Mouse (Mus musculus) CD4-positive, CD25-positive, alpha-beta regulatory T cell, adult 4 months (primary cell): ENCODE data around the gene Lhx4. TPM values are rescaled to one million over a fixed set of nuclear protein-coding genes. Genes with fewer than 3 reads are reported as not detected.

Source experiments
- ATAC-seq: one replicate; pipeline ENCODE4 v1.8.0; 2017
- polyA plus RNA-seq, 2 experiments: library from polyadenylated mRNA; unstranded; fragments of 100-300 nt; shearing (Covaris generic); gene quantifications; one replicate each; pipeline ENCODE4 v1.2.1; 2017

Lhx4 gene
- polyA plus RNA-seq, 2 experiments from 2014 or later: 0.19 TPM; not detected in 1

DNA sequence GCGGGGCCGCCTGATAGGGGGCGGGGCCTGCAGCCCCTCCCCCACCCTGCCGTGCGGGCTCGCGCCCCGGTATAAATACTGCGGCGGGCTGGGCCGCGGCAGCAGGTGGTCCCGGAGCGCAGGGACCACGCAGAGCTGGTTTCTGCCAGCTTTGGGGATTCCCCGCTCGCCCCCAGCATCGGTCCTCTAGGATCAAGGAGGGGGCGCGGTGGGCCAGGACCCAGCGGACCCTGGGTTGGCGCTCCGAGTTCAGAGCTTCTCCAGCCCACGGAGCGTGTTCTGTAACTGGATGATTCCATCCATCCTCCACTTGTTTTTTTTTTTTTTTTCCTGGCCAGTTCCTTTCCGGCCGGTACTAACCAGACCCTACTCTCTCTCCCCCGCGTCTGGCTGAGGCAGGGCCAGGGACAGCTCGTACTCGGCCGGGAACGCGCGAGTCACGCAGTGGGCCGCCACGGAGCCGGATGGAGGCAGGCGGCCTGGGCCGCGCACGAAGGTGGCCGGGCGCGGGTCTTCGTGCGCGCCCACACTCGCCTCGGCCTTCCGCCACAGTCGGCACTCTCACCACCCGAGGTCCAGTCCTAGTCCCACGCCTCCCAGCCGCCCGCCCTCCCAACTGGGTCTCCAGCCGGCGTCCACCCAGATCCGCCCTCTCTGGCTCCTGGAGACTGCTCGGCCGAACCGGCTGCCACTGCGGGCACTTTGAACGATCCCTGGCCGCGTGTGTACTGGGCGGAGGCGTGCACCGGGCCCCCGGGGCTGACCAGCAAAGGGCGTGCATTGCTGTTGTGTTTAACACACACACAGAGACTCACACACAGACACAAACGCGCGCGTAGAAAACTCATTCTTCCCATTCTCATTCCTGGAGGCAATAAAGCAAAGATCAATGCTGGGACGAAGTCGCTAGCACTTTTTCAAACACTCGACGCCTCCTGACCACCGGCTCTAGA is 8.8 kb downstream of the Lhx4 start:
- peak; percentile 12 for ATAC-seq

DNA sequence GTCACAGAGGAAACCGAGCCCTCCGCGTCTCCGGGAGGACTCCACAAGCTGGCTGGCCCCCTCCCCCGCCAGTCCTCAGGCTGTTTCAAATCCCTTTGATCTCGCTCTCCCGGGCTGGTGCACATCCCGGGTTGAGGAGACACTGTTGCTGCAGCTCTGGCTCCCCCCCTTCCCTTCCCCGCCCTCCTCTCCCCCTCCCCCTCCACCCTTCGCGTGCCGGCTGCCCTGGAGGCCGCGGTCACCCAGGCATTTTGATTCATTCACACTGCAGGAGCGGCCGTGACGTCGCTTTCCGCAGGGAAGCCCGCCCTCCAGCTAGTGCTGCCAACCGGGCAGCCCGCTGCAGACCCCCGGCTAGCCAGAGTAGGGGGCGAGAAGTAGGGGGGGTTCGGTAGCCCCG is 9.5 kb downstream of the Lhx4 start:
- no peak for ATAC-seq

DNA sequence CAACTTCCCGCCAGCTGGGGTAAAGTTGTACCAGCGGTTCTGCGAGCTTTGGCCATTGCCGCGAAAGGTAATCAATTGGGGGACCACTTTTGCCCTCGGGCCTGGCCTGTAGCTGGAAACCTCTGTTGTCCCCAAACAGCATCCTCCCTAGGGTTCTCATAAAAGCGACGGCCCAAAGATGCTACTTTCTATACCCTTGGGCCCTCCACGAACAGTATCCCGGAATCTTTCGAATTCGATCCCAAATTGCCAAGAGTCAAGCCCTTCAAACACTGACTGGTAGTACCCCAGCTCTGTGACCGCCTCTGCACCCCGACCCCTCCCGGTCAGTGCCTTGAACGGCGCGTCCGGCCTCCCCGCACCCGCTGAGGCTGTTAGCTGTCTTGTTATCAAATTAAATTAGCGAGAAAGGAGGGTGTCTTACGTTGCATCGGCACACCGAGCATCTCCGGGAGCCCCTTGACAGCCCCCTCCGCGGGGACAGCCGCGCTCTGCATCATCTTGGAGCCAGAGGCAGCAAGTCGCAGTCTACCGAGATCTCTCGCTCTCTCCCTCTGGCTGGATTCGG is 10.0 kb downstream of the Lhx4 start:
- peak; percentile 22 for ATAC-seq

DNA sequence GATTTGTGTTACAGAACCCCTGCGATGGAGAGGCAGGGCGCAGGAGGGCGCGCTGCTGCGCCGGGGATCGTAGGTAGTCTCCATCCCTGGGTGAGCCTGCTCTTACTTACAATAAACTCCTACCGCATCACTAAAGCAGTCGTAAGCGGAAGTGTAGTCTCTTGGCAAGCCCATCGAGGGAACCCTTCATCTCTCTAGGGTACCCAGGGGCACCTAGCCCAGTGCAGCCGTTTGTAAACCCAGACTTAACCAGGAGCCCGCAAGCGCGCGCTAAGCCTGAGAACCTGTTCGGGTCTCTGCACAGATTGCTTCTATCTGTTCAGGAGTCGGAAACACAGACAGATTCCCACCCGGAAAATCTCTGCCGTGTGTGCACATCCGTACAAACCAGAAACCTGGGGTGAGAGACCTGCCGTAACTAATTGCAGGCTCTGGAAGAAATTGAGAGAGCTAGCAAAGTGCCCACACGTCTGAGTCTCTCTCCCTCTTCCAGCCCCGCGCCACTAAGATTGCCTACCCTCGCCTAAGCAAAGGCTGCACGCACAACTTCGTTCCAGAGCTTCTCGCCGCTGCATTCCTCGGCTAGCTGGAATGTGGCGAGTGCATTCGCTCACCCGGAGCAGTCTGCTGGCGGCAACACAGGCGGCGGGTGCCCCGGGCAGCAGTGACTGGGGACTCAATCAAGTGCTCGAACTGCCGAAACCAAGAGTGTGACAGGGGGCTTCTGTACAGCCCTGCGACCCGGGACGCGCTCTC is 10.7 kb downstream of the Lhx4 start:
- ATAC-seq: peak; percentile 62

DNA sequence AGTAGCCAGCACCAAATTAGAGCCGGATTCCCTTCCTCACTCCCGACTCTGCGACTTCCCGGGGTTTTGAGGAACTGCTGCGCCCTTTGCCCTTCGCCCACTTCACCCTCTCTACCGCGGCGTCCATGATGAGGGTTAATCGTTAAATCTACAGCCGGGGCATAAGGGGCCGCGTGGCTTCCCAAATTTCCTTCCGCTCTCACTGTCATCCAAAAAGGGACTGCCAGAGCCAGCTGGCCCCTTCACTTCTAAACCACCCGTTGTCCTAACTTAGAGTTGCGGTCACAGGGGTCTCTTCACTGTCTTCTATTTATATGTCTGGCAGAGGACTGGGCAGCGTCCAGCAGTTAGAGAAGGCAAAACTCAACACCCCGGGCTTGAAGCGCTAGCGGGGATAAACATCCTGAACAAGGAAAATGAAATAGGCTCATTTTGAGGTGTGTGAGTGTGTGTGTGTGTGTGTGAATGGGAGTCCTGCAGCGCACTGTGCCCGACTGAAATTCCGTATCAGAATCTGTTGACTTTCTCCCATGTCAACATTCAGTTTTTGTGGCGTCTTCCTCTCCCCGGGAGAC is 13.6 kb downstream of the Lhx4 start:
- ATAC-seq: no peak

DNA sequence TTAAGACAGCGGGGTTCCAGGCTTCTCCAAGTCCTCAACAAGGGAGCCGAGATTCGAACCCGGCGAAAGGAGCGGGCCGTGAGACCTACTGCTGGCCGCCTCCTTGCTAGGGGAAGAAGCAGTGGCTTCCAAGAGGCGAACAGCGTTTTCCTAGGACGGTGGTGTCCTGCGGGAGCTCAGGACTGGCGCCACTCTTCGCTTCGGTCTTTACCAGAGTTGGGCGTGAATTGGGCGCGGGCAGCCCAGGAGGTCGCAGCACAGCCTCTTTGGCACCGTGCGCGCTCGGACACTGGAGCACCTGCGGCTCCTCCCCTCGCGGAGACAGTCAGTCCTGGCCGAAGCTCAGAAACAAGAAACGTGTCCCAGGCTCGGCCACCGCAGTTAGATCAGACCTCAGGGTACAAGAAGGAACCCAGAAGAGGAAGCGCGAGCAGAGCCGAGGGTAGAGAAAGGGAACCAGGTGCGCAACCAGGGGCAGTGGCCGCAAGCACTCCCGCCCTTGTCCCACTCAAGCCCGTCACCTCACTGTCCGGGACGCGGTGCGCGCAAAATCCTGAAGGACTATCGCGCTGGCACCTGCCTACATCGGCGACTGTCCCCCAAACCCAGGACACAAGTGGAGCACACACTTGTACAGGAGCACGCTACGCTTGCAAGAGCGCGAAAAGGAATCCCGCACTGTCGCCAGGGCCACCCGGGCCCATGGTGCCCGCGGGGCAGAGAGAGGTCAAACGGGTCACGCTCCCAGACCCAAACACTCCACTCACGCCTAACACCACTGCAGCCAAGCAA is 14.3 kb downstream of the Lhx4 start:
- no peak for ATAC-seq

DNA sequence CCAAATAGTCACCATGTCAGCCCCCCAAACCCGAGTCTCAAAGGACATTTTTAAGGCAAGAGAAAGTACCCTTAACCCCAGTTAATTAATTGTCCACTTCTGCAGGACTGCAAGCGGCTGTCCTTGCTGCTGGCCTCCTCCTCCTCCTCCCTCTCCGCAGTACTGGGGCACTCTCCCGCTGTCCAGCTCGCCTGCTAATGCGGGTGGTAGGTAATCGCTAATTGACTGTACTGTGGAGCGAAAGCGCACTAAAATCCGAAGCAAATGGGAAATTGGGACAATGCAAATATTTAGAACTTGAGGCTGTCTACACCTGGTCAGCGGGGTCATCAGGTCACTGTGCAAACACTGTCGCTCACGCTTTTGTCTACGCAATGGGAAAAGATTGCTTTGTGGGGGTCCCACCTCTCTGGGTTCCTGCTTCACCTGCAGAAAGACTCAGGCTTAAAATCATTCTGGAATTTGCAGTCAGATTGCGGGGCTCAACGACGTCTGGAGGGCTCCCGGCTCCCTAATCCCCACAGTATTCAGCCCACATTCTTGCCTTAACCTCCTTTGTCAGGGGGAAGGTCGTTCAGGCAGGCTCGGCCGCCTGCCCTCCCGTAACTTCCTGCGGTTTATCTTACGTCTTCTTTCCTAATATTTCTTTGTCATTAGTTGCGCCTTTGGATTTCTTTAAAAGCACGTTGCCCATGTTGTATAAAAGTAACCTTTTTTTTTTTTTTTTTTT is 15.2 kb downstream of the Lhx4 start:
- ATAC-seq: no peak

DNA sequence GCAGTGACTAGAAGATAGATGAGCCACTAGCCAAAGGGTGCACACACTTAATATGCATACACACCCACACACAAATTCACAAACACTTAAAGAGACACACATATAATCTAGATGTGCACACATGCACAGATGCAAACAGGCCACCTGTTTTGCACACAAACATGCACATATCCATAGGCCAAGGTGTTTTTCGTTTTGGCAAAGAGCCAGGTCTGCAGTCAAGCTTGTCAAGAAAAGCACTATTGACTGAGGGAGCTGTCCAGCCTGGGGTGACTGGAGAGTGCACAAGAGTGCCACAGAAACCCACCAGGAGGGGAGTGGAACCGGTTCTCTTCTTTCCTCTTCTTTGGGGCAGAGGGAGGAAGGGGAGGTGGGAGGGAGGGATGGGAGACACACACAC is 20.3 kb downstream of the Lhx4 start:
- ATAC-seq: no peak

DNA sequence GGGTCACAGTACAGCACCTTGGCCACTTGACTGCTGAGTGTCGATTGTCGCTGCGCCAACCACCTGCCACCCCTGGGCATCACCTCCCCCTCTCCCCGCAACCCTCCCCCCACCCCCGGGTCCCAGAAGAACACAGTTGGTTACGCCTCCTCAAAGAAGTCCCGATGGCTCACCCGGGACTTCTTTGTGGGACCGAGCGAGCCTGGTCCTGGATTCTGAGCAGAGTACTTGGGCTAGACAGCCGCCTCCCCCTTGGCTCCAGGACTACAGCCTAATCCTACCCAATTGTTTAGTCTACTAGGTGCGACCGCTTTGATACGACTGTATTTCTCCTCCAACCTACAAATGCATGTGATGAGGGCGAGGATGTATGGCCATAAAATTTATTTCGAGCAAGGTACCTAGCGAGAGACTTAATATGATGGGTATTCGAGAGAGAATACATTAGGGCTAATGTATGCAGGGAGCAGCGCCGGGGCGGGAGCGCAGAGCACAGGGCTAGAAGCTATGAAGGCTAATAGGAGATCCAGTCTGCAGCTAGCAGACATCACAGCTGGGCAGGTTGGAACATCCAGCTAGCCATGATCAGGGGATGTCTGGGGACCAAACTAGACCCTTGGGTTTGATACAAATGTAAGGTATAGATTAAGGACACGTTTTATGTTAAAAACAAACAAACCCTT is 22.2 kb downstream of the Lhx4 start:
- no peak for ATAC-seq

DNA sequence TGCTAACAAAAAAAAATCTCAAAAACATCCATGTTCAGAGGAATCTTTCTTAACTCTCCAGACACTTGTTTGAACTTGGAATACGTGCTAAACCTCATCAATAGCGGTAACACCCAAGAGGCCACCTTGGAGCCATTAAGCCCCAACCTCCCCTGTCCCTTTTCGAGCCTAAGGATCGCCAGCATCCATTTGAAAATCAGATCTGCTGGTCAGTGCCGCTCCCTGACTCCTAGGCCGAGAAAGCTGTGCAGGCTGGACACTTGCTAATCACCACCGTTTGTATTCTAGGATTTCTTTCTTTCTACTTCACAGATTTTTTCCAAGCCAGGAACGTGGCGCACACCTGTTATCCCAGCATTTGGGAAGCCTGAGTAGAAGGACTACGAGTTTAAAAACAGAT is 23.7 kb downstream of the Lhx4 start:
- no peak for ATAC-seq

DNA sequence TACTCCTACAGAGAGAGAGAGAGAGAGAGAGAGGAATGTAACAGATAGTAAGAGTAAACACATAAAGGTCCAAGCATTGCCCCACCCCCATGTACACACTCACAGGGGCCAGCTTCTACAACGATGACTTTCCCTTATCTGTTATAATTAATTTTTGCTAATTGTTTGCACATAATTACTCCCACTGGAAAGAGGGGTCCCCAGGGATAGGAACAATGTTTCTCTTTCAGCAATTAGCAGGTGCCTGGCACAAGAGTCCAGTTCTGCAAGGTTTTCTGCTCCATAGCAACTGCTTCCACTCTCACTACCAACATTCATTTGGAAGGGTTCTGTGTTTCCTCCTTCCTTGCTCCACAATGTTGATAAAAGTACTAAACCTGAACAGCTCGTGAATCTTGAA is 25.6 kb downstream of the Lhx4 start:
- ATAC-seq: no peak

DNA sequence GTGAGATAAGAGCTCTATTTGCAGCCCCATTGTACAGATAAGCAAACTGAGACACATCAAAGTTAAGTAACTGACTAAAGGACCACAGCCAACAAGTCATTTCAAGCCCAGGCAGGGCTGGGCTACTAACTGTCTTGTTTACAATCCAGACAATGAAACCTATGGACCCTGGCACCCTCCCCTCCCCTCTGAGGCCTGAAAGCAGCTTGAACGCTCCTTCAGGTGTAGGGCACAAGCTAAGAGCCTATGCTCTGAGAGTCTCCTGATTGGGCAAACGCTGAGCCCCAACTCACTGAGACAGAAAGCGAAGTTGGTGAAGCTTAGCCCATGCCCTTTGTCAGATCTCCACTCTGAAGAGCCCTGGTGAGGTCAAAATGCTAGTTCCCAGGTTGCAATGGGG is 27.2 kb downstream of the Lhx4 start:
- ATAC-seq: no peak

DNA sequence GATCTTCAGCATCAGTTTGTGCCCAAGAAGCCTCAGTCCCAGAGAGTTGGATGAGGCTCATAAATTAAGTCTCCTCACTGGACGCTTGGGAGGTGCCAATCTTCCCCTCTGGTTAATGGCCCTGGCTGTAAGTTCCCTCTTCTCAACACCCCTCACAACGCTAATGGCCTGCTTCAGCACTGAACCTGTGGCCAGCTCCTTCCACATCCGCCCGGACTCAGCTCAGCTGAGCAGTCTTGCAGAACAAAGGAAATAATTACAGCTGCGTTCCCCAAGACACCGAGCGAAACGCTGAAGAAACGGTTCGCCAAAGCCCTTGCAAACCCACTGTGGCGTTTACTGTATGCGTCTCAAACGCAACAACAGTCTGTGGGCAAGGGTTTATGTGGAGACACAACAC is 29.3 kb downstream of the Lhx4 start:
- peak; percentile 53 for ATAC-seq

DNA sequence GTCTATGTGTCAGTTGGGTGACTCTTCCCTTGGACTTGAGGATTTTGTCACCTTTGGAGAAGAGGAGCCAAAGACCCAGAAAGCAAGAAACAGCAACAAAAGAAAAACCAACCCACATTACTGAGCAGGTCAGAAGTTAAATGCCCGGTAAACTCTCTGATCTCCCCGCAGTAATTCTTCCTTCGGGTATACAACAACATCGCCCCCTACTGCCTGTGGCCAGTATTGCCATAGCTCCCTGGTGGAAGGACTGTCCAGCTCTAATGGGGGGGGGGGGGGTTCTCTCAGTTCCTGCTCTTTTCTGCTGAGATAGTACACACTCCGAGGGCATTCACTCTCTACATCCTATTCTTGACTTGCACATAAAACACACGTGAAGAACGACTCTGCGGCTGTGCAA is 30.0 kb downstream of the Lhx4 start:
- no peak for ATAC-seq

DNA sequence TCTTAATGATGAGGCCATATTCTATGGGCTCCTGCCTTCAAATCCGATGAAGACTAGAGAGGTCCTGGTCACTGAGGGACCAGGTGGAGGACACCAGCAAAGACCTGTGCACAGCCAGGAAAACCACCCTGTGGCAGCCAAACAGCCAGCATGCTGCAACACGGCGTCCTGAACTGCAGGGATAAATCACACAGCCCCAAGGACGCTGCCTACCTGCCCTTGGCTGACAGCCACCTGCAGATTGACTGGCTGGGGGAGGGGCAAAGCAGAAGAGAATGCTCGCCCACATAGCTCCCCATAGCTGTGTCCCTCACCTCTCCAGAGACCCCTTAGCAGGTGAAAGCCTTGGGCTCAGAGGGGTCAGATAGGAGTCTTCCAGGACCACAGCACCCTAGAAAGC is 31.5 kb downstream of the Lhx4 start:
- no peak for ATAC-seq

DNA sequence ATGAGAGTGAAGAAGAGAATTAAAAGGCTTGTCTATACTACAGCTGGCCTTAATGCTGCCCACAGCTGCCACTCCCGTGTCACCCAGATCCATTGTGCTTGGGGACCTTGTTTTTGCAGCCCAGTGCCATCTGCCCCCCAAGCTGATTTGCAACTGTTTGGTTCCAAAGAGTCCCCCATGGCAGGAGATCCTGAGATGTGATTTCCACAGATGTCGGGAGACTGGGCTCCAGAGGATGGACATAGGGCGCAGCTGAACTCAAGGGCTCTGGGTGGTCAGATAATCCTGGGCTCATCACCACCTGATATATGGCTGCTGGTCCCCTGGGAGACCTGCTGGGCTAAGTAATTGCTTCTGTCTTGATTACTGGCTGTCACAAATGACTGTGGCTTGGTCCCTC is 32.6 kb downstream of the Lhx4 start:
- ATAC-seq: no peak

DNA sequence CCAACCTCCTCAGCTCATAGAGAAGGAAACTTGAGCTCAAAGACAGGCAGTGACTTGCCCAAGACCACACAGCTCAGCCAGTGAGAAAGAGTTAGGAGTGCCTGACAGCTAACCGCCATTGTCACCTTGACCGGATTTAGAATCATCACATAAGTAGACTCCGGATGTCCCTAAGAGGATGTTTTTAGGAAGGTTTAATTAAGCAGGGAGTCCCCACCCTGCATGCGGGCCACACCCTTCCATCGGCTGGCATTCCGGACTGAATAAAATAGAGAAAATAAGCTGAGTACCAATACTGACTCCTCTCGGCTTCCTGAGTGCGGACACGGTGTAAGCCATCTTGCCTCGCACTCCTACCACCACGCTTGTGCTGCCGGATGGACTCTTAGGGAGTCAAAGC is 34.2 kb downstream of the Lhx4 start:
- ATAC-seq: no peak

DNA sequence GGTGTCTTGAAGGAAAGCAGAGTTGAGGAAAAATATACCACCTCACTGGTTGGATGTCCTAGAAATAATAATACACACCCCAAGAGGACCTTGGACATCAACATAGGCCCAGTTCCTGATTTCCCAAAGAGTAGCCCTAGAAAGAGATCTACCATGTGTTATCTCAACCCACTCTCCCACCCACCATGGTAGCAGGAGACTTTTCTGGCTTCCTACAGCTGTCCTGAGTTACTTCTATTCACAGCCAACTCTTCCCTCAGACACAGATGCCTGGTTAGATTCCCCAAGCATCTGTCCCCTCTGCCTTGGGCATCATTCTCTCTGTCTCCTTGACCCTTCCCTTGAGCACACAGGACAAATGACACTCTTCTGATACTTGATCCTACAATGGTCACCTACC is 36.1 kb downstream of the Lhx4 start:
- no peak for ATAC-seq

DNA sequence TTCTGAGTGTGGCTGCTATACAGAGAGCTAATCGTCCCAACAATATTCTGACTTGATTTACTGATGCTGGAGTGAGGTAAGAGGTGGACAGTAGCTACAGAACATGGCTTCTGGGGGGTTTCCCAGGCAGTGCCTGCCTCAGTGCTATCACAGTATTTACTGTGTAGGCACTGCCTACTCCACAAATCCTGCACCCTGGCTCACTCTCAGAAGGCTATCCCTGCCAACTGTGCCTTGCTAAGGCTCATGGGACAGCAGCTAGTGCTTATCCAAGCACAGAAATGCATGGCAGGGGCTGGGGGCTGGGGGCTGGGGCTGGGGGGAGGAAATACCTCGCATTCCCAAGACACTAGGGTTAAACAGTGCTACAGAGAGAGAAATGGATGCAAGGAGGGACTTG is 38.2 kb downstream of the Lhx4 start:
- ATAC-seq: no peak

DNA sequence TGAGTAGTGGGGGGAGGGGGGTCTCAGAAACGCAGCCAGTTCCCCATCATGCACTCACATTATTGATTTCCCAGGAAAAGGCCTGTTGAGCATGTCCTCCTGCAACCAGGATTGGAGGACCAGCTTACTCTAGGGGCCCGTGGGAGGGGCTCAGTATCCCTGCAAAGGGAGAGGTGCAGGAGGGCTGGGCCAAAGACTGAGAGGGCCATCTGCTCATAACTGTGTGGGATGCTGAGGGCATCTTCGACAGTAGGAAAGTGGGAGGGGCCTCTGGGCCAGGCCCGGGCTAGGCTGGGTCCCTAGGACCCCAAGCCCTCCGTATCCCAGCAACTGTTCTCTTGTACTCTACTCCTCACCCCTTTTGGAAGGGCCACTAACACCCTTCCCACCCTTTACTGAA is 47.3 kb downstream of the Lhx4 start:
- ATAC-seq: no peak

DNA sequence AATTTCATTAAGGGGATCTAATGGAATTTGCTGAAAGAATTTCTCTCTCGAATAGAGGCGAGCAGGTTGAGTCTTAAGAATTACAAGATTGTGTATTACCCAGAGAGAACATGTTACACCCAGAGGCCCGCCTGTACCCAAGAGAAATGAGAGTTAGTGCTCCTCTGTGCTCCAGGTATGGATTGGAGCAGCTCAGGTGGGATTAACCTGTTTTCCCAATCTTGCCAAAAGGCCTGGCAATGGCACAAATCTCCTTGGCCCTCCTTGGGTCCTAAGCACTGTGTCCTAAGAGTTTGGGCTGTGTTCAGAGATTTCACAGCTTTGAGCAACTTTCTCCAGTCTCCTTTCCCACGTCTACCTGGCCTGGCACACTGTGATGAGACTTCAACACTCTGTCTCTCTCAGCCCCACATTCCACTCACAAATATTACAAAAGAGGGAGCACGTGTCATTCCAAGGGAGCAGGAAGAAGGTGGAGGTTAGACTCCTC is 48.2 kb downstream of the Lhx4 start:
- ATAC-seq: no peak
